Mouse (Mus musculus) cerebellum, adult (tissue): ENCODE data around the gene Vgll4.

Experiments
- ATAC-seq: cut with Nextera tagmentation; 2 replicates; pipeline ENCODE4 v1.9.2; 2017; ENCODE audit warnings: mild to moderate bottlenecking, moderate library complexity, mixed read lengths; ENCODE audit not compliant: insufficient number of reproducible peaks, low FRiP score, low TSS enrichment

Gene Vgll4

GRCm38 (mm10) chr6:114880798-114881197 lies 89.0 kb downstream of the Vgll4 start:
- ATAC-seq: no peak

GRCm38 (mm10) chr6:114878841-114879520 lies 90.8 kb downstream of the Vgll4 start:
- ATAC-seq: no peak

GRCm38 (mm10) chr6:114876546-114876945 lies 93.2 kb downstream of the Vgll4 start:
- no peak for ATAC-seq

GRCm38 (mm10) chr6:114876033-114876432 lies 93.8 kb downstream of the Vgll4 start:
- ATAC-seq: no peak

- ATAC-seq: peak; percentile 62
Observed at GRCm38 (mm10) chr6:114875018-114875558, 94.7 kb downstream of the Vgll4 start.

GRCm38 (mm10) chr6:114874138-114874928 lies 95.5 kb downstream of the Vgll4 start:
- peak; percentile 52 for ATAC-seq

GRCm38 (mm10) chr6:114873808-114874137 lies 96.0 kb downstream of the Vgll4 start:
- no peak for ATAC-seq

GRCm38 (mm10) chr6:114871010-114871660 lies 98.7 kb downstream of the Vgll4 start:
- ATAC-seq: no peak

- ATAC-seq: no peak
Observed at GRCm38 (mm10) chr6:114869501-114870076, 100.2 kb downstream of the Vgll4 start.

- no peak for ATAC-seq
Observed at GRCm38 (mm10) chr6:114868656-114869055, 101.1 kb downstream of the Vgll4 start.

- no peak for ATAC-seq
Observed at GRCm38 (mm10) chr6:114866619-114867018, 103.2 kb downstream of the Vgll4 start.

- no peak for ATAC-seq
Observed at GRCm38 (mm10) chr6:114866078-114866477, 103.7 kb downstream of the Vgll4 start.

GRCm38 (mm10) chr6:114864421-114864820 lies 105.4 kb downstream of the Vgll4 start:
- no peak for ATAC-seq

- ATAC-seq: no peak
Observed at GRCm38 (mm10) chr6:114863501-114863900, 106.3 kb downstream of the Vgll4 start.

GRCm38 (mm10) chr6:114862046-114862445 lies 107.7 kb downstream of the Vgll4 start:
- no peak for ATAC-seq

- peak; percentile 74 for ATAC-seq
Observed at GRCm38 (mm10) chr6:114861591-114861990, 108.2 kb downstream of the Vgll4 start.

- no peak for ATAC-seq
Observed at GRCm38 (mm10) chr6:114860677-114861568, 108.9 kb downstream of the Vgll4 start.

GRCm38 (mm10) chr6:114858722-114859053 lies 111.1 kb downstream of the Vgll4 start:
- no peak for ATAC-seq

- ATAC-seq: no peak
Observed at GRCm38 (mm10) chr6:114857996-114858721, 111.6 kb downstream of the Vgll4 start.
